Mouse (Mus musculus) spleen, adult 2 months (tissue): Measurements from ENCODE around the gene Zbtb8b. TPM values are rescaled to one million over a fixed set of nuclear protein-coding genes. Genes with fewer than 3 reads are reported as not detected.

Source experiments
- DNase-seq, 2 experiments: peaks; one replicate each; pipeline versions ENCODE4 v3.0.0 to v3.0.0-alpha.2; 2012 to 2021; ENCODE audit warnings: low spot score in 2 of 2, low read depth in 1 of 2
- H3K27ac ChIP-seq: fragments of 200-500 bp; 2 replicates; pipeline ENCODE4 v1.5.1; 2012; ENCODE audit warnings: low read length, inconsistent platforms; ENCODE audit not compliant: insufficient read depth
- H3K27me3 ChIP-seq: fragments of 200-500 bp; 2 replicates; pipeline ENCODE4 v1.6.1; 2012; ENCODE audit warnings: mild to moderate bottlenecking, moderate library complexity, low read length, inconsistent platforms; ENCODE audit not compliant: control insufficient read depth, insufficient read depth
- H3K36me3 ChIP-seq: fragments of 200-500 bp; 2 replicates; pipeline ENCODE4 v1.6.1; 2012; ENCODE audit warnings: mild to moderate bottlenecking, low read length, inconsistent platforms; ENCODE audit not compliant: control insufficient read depth, insufficient read depth
- H3K4me1 ChIP-seq: fragments of 200-500 bp; 2 replicates; pipeline ENCODE4 v1.6.1; 2011; ENCODE audit warnings: inconsistent platforms; ENCODE audit not compliant: control insufficient read depth, insufficient read depth, insufficient read length
- H3K4me3 ChIP-seq: fragments of 200-500 bp; 2 replicates; pipeline ENCODE4 v1.5.1; 2011; ENCODE audit warnings: mild to moderate bottlenecking, inconsistent platforms; ENCODE audit not compliant: insufficient read depth, insufficient read length; ENCODE audit errors: extremely low read depth
- CTCF ChIP-seq: fragments of 200-500 bp; IDR thresholded peaks from 2 replicates; pipeline ENCODE4 v1.5.1; 2011; ENCODE audit warnings: mild to moderate bottlenecking, inconsistent platforms; ENCODE audit not compliant: insufficient read depth, insufficient read length, insufficient replicate concordance; ENCODE audit errors: extremely low read depth
- POLR2A ChIP-seq: fragments of 200-500 bp; IDR thresholded peaks from 2 replicates; pipeline ENCODE4 v1.6.1; 2011; ENCODE audit warnings: low read depth, low read length, inconsistent platforms
- WGBS: fragments of 180-500 bp; shearing (Covaris S2); methylation state at CpG from one replicate; pipeline ENCODE4 v1.1.7; 2018; 5-methylcytosine and 5-hydroxymethylcytosine counted together
- polyA plus RNA-seq: library from polyadenylated mRNA; depleted of rRNA; stranded (reverse); fragments of >200 nt; gene quantifications from 2 replicates; pipeline ENCODE4 v1.2.3, GENCODE M21; 2012

The Zbtb8b gene
- polyA plus RNA-seq, 1 experiment = not detected

DNA sequence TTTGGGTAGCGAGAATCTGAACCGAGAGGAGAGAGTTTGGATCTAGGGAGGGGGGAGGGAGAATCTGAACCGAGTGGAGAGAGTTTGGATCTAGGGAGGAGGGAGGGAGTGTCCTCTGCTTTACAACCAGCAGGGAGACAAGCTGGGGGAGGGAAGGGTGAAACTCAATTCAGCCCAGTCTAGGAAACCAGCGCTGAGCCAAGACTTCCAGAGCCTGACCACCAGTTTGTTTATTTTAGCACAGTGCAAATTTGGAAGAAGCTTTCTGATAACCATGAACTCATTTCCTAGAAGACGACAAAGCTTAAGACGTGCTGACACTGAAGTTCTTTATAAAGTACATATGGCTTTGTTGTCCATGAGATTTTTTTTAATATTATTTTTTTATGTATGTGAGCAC, 56.2 kb downstream of the Zbtb8b start:
- no peak for DNase-seq
- TF ChIP-seq POLR2A (no peak), CTCF (no peak)
- H3K36me3 ChIP-seq = no peaks in the 10 kb centered on the region
- no peak overlapping the region for H3K27ac ChIP-seq
- no peak overlapping the region for H3K4me3 ChIP-seq
- no peaks in the 10 kb centered on the region for H3K4me1 ChIP-seq
- WGBS = 60% methylated on average over 6 of the region's 6 CpGs
- H3K27me3 ChIP-seq = no peaks in the 10 kb centered on the region

DNA sequence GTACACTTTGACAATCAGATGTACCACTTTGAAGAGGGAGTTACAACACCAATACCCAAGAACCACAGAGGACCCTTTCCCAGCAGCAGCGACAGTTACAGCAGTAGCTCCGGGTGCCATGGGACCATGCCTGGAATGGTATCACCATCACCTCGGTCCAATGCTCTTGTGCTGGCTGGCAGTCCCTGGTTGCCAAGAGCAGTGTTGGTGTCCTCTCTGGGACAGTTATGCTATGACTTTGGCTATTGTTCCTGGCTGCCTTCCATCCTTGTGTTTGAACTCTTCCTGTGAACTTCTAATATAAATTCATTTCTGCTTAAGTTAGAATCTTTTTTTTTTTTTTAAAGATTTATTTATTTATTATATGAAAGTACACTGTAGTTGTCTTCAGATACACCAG, 57.1 kb downstream of the Zbtb8b start:
- H3K36me3 ChIP-seq = no peaks in the 10 kb centered on the region
- H3K4me1 ChIP-seq = no peaks in the 10 kb centered on the region
- no peak overlapping the region for H3K27ac ChIP-seq
- H3K4me3 ChIP-seq = no peak overlapping the region
- TF ChIP-seq CTCF (no peak), POLR2A (no peak)
- WGBS = 95% methylated on average over 3 of the region's 3 CpGs
- no peaks in the 10 kb centered on the region for H3K27me3 ChIP-seq
- DNase-seq = no peak

DNA sequence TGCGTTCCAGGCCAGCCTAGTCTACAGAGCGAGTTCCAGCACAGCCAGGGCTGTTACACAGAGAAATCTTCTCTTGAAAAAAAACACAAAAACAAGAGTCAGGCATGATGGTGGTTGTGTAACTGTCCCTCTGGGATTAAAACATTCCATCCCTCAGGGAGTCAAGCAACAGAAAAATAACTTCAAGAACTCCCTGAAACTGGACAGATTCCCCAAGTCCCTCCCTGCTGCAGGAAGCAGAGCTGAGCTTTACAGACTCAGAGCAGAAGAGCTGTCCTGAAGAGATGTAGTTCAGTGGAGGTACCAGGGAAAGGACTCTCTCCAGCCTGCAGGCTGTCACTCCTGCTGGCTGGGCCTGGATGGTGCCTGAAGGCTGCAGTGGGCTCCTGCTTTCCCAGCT, 58.2 kb downstream of the Zbtb8b start:
- H3K4me1 ChIP-seq = no peaks in the 10 kb centered on the region
- DNase-seq = no peak

DNA sequence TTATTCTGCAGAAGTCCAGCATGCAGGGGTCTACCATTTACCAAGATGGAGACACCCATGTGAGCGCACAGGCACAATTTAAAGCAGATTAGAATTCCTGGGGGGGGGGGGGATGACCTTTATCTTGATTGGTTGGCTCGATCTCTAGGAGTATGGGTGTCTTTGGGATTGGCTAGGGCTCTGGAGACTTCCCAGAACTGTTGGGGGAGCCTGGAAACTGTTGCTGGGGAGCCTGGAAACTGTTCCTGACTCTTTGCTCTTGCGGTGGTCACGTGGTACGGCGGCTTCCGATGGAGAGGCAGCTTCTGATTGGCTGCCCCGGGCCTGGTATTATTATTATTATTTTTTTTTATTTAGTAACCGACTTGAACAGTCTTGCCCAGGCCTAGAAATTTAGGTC, 58.6 kb downstream of the Zbtb8b start:
- TF ChIP-seq POLR2A (no peak), CTCF (no peak)
- 89% methylated on average over 9 of the region's 9 CpGs for WGBS
- H3K27ac ChIP-seq = 0 out of 2 replicates have a peak overlapping the region, but pooled peaks have one; percentile 8
- DNase-seq = no peak
- H3K4me3 ChIP-seq = no peak overlapping the region
- H3K27me3 ChIP-seq = peaks cover 4% of the 10 kb centered on the region; the same call in 1 of the 2 replicates
- no peaks in the 10 kb centered on the region for H3K4me1 ChIP-seq
- H3K36me3 ChIP-seq = no peaks in the 10 kb centered on the region

More for the DNA sequence above, 58.2 kb downstream of the Zbtb8b start:
- Histone ChIP-seq H3K36me3 (no peaks in the 10 kb centered on the region), H3K27me3 (peaks cover 2% of the 10 kb centered on the region; the same call in 1 of the 2 replicates), H3K4me3 (no peak overlapping the region), H3K27ac (peak overlapping the region; percentile 45)
- WGBS = 93% methylated on average over 2 of the region's 2 CpGs
- TF ChIP-seq CTCF (no peak), POLR2A (no peak)

DNA sequence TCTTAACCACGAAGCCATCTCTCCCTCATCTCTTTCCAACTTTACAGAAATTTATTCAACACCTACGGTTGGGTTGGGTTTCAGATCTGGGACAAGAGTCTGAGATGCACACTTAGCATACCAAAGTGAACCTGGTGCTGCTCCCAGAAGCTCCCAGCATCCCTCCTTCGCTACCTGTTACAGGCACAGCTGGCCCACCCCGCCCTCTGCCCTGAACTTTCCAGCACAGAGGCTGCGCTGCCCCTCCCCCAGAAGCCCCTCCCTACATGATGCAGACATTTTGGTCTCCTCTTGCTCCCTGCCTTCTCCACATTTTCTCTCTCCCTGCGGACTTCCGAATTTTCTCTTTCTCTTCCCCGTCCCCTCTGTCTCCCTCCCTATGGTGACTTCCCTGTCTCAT, 59.5 kb downstream of the Zbtb8b start:
- no peak overlapping the region for H3K27ac ChIP-seq
- H3K27me3 ChIP-seq = peaks cover 4% of the 10 kb centered on the region; the same call in 1 of the 2 replicates
- TF ChIP-seq CTCF (no peak), POLR2A (no peak)
- no peaks in the 10 kb centered on the region for H3K4me1 ChIP-seq
- WGBS = 85% methylated on average over 8 of the region's 8 CpGs
- no peak for DNase-seq
- H3K4me3 ChIP-seq = no peak overlapping the region
- no peaks in the 10 kb centered on the region for H3K36me3 ChIP-seq

DNA sequence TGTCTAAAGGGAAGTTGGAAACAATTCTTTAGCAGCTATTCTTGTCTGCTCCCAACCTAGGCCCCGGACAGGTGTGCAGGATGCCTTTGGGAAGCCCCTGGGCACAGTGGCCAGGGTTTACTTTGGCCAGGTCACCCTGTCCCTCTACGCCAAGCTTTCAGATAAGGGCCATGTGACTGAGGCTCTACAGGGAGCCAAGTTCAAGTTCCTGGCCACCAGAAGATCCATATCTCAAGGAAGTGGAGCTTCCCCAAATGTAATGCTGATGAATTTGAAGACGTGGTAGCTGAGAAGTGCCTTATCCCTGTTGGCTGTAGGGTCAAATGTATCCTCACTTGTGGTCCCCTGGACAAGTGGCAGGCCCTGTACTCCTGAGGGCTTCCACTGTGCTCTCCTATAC, 60.8 kb downstream of the Zbtb8b start:
- DNase-seq = no peak
- WGBS = 62% methylated on average over 3 of the region's 3 CpGs
- Histone ChIP-seq H3K4me3 (no peak overlapping the region), H3K27me3 (peaks cover 4% of the 10 kb centered on the region; the same call in 1 of the 2 replicates), H3K36me3 (no peaks in the 10 kb centered on the region), H3K27ac (no peak overlapping the region), H3K4me1 (no peaks in the 10 kb centered on the region)
- TF ChIP-seq CTCF = no peak
- TF ChIP-seq POLR2A = no peak

DNA sequence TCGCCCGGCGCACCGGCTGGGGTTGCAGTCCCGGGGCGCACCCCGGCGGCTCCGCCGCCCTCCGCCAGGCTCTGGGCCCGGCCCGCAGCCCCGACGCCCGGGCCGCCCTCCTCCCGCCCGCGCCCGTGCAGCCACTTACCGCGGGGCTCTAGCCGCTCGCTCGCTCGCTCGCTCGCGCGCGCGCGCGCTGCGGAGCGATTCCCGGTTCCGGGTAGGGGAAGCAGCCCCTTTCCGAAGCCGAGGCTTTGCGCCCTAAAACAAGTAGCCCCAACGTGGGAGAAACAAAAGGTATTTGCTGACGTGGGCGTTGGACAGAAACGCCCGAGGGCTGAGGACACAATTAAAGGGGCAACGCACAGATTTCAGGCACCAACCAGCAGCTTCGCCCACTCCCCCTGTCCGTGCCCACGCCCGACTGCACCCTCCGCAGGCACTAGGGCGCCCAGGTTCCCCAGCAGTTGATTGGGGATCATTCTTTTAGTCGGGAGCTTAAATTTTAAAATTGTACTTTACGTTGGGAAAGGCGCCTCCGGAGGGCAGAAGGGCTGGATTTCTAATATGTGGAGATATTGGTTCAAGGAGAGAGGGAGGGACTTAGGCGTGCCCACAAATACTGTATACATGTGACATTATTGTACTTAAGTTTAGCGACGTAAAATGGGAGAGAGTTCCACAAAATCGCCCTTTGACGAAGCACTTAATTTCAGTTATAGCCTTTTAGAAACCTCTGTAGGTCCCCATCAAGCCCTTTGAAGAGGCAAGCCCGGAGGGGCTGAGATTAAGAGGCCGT, 62.9 kb downstream of the Zbtb8b start, which contains the start of gene Zbtb8a:
Gene Zbtb8a, minus strand, starts transcription at position 516 of the 790 bp plus-strand sequence.
- peaks cover 6% of the 10 kb centered on the region; the same call in 1 of the 2 replicates for H3K4me1 ChIP-seq
- 3% methylated on average over 57 of the region's 65 CpGs for WGBS
- TF ChIP-seq CTCF = no peak
- no peak for TF ChIP-seq POLR2A
- H3K36me3 ChIP-seq = no peaks in the 10 kb centered on the region
- peak in 1 of 2 experiments; percentile 18 for DNase-seq
- H3K27me3 ChIP-seq = peaks cover 4% of the 10 kb centered on the region; the same call in 1 of the 2 replicates
- H3K4me3 ChIP-seq = peak within 1 kb of the TSS; percentile 84
- peak within 1 kb of the TSS; percentile 66 for H3K27ac ChIP-seq
